Mouse (Mus musculus): ENCODE data around the gene Ms4a6b.
"Not testable (repeated sequence)": the region's sequence is repeated elsewhere in the genome, so short reads cannot be mapped to it uniquely, and the experiment has no call there.

- not testable (repeated sequence) for TF ChIP-seq POLR2A (IDR thresholded peaks at IDR 0.05; ENCODE audit: borderline replicate concordance, control insufficient read depth, low read depth, low read length); CTCF (IDR thresholded peaks at IDR 0.05; ENCODE audit: control insufficient read depth, insufficient read depth, low read length)
Observed at GRCm38 (mm10) chr19:11544383-11544782, 28.1 kb downstream of the Ms4a6b start.
